Mouse (Mus musculus): Measurements from ENCODE around the gene Tex2.
A peak's percentile ranks its signal among the peaks of the same experiment; 100 is the strongest.

Gene Tex2

GRCm38 (mm10) chr11:106540506-106541268, 72.5 kb downstream of the Tex2 start:
- peak; percentile 45 for DNase-seq

GRCm38 (mm10) chr11:106536253-106536912, 76.8 kb downstream of the Tex2 start:
- peak; percentile 62 for DNase-seq

GRCm38 (mm10) chr11:106535660-106536252, 77.5 kb downstream of the Tex2 start:
- no peak for DNase-seq

- no peak for DNase-seq
Measured at GRCm38 (mm10) chr11:106532248-106532790, 80.9 kb downstream of the Tex2 start.

GRCm38 (mm10) chr11:106529786-106530185, 83.4 kb downstream of the Tex2 start:
- DNase-seq, result no peak

GRCm38 (mm10) chr11:106529113-106529512, 84.1 kb downstream of the Tex2 start:
- DNase-seq, result no peak

GRCm38 (mm10) chr11:106527926-106528325, 85.3 kb downstream of the Tex2 start:
- DNase-seq, result no peak

- no peak for DNase-seq
Measured at GRCm38 (mm10) chr11:106527147-106527821, 85.9 kb downstream of the Tex2 start.

- DNase-seq, result peak; percentile 50
Measured at GRCm38 (mm10) chr11:106522538-106522937, 90.7 kb downstream of the Tex2 start.

GRCm38 (mm10) chr11:106521612-106522011, 91.6 kb downstream of the Tex2 start:
- no peak for DNase-seq

- DNase-seq, result no peak
Measured at GRCm38 (mm10) chr11:106520404-106520803, 92.8 kb downstream of the Tex2 start.

- DNase-seq, result no peak
Measured at GRCm38 (mm10) chr11:106519519-106519918, 93.7 kb downstream of the Tex2 start.

- DNase-seq, result no peak
Measured at GRCm38 (mm10) chr11:106518391-106518790, 94.8 kb downstream of the Tex2 start.

GRCm38 (mm10) chr11:106515079-106515745, 98.0 kb downstream of the Tex2 start:
- DNase-seq, result peak; percentile 22

- DNase-seq, result no peak
Measured at GRCm38 (mm10) chr11:106514446-106514845, 98.8 kb downstream of the Tex2 start.

GRCm38 (mm10) chr11:106513166-106513565, 100.1 kb downstream of the Tex2 start:
- DNase-seq, result peak; percentile 76

GRCm38 (mm10) chr11:106512006-106512390, 101.2 kb downstream of the Tex2 start:
- no peak for DNase-seq

- DNase-seq, result no peak
Measured at GRCm38 (mm10) chr11:106511236-106512005, 101.8 kb downstream of the Tex2 start.

GRCm38 (mm10) chr11:106507638-106508037, 105.6 kb downstream of the Tex2 start:
- DNase-seq, result no peak

GRCm38 (mm10) chr11:106506211-106506610, 107.0 kb downstream of the Tex2 start:
- DNase-seq, result no peak

GRCm38 (mm10) chr11:106504129-106504528, 109.1 kb downstream of the Tex2 start:
- no peak for DNase-seq

GRCm38 (mm10) chr11:106503425-106503717, 109.9 kb downstream of the Tex2 start:
- DNase-seq, result no peak

Data from thymus, postnatal 25 days (tissue).